Mouse (Mus musculus) adrenal gland, postnatal 25 days (tissue): ENCODE measurements at regions not wholly inside any gene's neighbourhood (a gene's known extent, or its start where the extent isn't known, plus 50 kb on each side); places are given as distances from the start of the nearest gene placed in this dataset.

Experiments
- DNase-seq: peaks from one replicate; pipeline ENCODE4 v3.0.0; 2021; ENCODE audit warnings: mixed read lengths

DNA sequence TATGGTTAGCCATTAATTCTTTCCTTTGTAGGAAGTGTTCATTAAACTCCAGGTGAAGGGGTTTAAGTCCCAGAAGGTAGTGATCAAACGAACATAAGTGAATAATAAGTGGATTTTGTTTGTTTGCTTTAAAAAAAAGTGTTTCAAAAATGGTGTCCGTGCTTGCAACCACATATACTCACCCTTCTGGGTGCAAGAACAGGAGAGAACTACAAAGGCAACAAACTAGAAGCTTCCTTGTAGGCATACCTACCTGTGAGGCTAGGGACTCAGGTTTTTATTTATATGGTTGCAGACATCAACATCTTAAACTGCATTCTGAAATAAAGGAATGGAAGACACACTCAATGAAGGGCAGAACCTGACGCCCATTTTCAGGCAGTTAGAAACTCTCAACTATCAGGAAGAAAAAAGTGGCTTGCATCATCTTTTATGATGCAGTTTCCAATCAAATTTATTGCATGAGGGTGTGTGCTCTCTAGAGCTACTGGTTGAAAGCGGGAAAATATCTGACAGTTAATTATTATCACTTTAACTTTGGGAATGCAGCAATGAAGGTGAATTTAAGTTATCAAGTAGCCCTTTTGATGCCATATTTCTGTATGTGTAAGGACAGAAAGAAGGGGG, 117.1 kb downstream of the Csl start:
- no peak for DNase-seq

DNA sequence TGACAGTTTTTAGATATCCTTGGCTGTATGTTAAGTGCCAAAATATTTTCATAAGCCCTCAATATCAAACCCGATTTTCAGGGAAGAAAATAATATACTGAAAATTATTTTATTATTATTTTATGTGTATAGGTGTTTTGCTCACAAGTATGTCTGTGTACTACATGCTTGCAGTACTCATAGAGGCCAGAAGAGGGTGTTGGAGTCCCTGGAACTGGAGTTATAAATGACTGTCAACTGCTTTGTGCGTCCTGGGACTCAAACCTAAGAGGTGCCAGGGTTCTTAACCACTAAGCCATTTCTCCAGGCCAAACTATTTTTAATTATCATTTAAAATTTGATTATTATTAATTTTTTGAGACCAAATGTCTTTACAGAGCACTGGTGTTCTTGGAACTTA, 114.5 kb downstream of the Csl start:
- no peak for DNase-seq

DNA sequence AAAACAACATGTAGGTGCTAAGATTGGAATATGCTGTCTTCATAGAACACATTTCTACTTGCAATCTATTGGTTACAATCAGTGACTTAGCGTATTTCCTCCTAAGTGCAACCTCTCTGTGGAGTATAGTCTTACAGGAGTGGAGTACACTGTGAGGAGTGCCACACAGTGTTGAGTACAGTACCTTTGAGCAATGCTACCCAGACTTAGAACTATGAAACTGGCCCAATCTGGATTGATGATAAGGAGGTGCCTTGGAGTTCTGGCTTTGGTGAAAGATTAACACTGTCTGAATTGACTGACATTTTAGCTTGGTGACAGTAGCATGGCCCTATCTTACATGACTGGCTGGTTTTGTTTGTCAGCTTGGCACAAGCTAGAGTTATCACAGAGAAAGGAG, 107.4 kb downstream of the Csl start:
- DNase-seq, result no peak

DNA sequence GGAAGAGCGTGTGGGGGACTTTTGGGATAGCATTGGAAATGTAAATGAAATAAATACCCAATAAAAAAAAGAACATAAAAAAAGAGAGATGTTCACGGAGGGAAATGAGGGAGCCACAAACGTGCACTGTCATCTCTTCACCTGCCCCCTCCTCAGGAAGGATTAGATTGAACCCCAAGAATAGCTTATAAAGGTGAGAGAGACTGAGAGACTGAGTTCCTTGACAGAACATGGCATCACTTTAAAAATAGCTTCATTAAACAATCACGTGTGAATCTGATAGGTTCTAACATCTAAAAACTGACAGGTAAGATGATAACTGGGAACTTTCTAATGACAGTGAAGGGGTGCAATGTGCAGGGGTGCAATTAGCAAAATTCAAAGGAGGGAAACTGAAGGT, 105.2 kb downstream of the Csl start:
- no peak for DNase-seq

DNA sequence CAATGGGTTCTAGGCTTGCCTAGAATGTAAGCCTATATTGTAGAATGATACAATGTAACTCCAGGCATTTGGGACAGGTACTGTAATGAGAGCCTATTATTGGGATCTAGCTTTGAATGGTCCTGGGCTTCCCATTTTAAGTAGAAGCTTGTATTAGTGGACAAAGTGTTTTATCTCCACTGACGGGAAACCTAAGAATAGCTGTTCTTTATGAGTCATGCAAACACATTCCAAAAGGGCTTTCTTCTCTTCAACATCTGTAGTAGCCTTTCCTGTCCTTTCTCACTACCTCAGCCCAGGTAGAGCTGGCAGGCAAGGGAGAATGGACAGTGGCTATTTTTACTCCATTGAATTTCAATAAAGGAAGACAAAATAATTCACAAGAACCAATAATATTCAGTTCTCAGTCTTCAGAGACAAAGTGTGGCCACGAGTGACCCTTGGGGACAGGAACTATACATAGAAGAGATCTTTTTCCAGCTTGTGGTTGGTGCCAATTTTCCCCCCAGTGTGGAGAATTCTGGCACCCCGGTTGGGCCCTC, 82.8 kb downstream of the Csl start:
- no peak for DNase-seq

DNA sequence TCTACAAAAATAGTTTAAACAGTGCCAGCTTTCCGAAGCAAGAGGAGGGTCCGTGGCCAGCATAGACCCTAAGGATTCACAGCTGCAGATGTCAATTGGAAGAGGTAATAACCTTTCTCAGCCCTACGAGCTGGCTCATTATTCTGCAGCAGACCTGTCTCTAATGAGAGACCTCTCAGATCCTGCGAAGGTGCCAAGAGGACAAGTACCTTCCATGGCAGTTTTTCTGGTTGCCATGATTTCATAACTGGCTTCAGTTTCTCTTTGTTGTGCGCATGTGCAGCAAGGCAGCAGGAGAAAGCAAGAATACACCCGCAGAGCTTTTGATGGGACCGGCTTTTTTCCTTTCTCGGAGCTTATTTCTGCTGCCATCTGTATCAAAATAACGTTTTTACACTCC, 81.4 kb downstream of the Csl start:
- DNase-seq, result no peak

DNA sequence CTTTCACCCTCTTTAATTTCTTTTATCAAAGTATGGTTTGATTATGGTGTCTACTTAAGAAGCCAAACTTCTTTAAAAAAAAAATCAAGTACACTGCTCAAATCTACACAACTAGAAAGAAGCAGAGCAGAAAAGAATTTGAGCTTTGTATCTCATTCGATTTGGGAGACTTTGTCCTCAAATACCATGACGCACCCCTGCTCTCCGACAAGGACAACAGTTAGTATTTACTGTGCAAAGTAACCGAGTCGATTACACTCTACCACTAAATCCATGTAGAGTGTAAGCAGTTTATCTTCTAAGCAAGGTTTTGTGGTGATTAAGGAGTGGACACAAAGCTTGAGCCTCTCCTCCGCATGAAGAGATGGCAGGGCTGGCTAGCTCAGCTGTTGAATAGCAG, 79.6 kb downstream of the Csl start:
- DNase-seq, result no peak

DNA sequence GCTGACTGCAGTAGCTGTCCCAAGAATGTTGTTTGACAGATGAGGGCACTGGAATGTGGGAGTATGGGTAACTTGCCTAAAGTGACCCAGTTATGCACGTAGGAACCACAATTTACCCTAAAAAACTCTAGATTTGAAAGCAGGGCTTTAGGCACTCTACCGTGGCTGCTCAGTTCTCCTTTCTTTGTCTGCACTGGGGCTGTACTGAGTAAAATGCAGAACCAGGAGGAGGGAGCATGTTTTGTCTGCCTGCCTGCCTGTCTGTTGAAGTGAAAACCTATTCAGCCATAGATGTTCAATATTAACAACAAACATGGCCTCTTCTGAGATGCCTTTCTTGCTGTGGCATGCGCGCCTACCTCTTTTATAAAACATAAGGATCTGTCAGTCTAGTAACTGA, 77.5 kb downstream of the Csl start:
- no peak for DNase-seq

DNA sequence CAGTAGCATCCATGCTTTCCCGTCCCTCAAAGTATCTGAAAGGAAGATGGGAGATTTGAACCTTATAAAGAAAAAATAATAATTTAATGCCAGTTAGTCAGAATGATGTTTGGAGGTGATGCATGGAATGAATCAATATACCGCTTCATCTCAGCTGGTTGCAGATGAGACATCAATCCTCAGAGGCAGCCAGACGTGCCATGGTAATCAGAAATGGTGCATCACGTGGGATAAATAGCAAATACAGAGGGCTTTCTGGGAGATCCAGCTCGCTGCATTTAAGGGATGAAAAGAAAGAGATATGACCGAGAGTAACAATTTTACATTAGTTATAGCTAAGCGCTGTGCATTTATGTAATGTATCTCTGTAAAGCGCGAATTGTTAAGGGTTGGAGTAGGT, 77.1 kb downstream of the Csl start:
- DNase-seq, result no peak

DNA sequence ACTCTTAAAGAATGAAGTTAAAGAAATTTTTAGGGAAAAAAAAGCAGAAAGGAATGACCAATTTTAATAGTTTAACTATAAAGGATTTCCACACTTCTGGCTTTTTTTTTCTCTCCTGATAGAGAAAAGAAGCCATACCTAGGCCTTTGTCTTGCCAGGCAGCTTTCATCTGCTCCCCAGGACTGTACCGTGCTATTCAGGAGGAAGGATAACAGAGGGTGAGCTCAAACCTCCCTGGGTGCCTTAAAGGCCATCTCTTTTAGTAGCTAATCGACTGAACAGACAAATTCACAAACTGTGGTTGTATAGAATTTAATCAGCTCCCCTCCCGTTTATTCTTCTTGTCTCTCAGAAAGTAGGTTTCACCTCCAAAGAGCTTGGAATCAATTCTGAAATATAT, 76.1 kb downstream of the Csl start:
- no peak for DNase-seq

DNA sequence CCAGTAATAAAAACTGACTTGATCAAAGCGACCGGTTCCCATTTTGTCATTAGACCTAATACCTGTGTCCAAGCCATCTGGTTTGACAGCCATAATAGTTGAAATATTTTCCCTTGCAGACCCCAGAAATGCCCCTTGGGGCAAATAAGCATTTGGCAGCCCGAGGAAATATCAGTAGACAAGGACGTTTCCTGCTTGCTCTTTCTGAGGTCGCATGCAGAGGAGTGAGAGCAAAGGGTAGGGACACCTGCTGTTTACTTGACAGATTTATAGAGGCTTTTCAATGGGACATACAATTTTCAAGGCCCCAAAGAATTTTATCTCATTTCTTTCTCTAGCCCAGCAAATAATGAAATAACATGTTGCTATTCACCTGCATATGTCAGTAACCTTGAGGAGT, 73.5 kb downstream of the Csl start:
- no peak for DNase-seq

DNA sequence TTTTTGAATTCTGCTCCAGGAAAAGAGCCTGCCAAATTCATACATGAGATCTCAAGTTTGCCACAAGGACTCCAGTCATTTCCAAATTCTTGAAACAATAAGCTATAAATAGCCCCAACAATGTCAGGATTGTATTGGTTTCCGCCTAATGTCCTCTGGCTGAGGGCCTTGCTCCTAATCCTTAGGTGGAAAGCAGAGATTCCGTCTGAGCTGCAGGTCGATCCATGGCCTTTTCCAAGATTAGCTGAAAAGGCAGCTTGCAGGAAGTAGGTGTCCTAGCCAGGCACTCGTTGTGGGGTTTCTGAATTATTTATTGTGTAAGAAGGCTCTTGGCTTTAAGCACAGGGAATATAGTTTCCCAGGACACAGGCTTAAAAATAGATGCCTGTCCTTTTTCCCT, 72.4 kb downstream of the Csl start:
- DNase-seq, result no peak

DNA sequence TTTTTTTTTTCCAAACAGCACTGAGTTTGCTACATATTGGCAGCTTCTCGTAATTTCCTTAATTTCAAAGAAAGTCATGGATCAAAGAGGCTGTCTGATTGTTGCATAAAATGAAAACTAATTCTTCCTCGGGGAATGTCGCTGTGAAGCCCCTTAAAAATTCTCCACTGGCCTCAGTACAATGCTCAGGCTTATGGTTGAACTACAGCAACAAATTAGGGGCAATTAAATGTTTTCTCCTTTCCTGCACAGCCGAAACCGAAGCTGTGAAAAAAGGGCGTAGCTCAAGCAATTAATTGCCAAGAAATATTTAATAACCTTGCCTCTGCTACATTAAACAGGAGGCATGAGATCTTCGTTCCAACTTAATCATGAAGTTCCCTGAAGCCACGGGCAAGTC, 61.8 kb downstream of the Csl start:
- DNase-seq, result no peak

DNA sequence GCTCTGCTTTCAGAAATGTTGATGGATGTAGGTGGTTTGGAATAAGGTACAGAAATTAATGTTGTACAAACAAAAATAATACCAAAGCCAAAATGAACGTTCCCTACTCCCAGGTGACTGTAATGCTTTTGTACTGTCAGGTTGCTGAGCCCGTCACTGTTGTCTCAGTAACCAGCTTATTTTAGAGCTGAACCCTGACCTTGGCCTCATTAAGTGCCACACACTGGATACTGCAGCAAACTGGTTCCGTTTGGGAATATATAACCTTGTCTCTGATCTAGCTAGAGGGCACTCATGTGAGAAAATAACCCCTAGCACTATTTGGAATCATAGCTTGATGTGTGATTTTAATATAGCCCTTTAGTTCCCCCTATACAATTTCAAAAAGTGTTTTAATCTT, 60.0 kb downstream of the Csl start:
- DNase-seq, result no peak

DNA sequence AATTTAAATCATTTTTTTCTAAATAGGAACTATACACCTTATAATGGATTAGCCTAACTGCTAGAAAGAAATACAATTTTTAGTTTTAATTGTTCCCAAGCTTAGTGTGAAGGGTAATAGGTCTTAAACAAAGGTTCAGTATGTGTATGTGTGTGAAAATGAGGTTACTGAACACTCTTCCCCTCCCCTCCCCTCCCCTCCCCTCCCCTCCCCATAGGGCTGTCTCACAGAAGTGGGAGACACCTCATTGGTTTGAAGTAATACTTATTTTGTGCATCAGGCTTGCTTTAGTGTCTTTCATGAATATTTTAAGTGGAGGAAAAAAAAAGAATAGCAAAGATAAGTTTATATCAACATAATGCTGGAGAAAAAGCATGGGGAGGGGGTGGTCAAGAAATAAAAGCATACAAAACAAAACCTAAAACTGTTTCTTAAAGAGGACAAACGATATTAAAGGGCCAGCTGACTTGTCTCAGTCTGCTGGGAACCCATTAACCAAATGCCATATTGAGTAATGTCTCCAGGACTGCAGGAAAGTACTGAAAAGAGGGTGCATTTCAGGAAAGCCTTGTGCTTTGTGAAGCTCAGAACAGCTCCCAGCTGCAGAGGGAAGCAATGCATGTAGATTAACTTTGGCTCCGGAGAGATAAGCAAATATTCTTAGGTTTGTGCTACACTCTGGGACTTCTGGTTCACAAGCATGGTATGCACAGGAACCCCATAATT, 59.2 kb downstream of the Csl start:
- no peak for DNase-seq
